Mouse (Mus musculus): ENCODE results near the gene Clstn3. TPM values are rescaled to one million over a fixed set of nuclear protein-coding genes. Genes with fewer than 3 reads are reported as not detected.
"Not testable (repeated sequence)": the region's sequence is repeated elsewhere in the genome, so short reads cannot be mapped to it uniquely, and the experiment has no call there.

Gene Clstn3
- total and polyA plus RNA-seq, 2 experiments from 2014 or later = 184 to 338 TPM

DNA sequence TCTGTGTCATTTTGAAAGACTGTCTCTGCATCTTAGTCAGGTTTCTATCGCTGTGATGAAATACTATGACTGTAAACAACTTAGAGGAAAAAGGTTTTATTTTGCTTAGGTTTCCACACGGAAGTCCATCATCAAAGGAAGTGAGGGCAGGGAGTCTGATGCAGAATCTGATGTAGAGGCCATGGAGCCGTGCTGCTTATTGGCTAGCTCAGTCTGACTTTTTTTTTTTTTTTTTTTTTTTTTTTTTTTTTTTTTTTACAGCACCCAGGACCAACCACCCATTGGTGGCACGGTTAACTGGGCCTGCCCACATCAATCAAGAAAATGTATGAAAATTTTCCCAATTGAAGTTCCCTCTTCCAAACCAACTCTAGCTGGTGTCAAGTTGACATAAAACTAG, 24.4 kb upstream of the Clstn3 start:
- H3K4me1 ChIP-seq (ENCODE audit: insufficient read depth, low read length) = no peaks in the 10 kb centered on the region
- no peak for ATAC-seq
- no peak for DNase-seq (ENCODE audit: low spot score)
- no peak overlapping the region for H3K4me2 ChIP-seq (ENCODE audit: low read depth, low read length)
- no peaks in the 10 kb centered on the region for H3K36me3 ChIP-seq (ENCODE audit: insufficient read depth, low read length)
- H3K9ac ChIP-seq (replicated peaks; ENCODE audit: low read length) = no peak overlapping the region
- H3K27me3 ChIP-seq (ENCODE audit: insufficient read depth, low read length) = no peaks in the 10 kb centered on the region
- no peak for TF ChIP-seq CTCF (IDR thresholded peaks at IDR 0.05; ENCODE audit: low read depth)
- H3K27ac ChIP-seq = no peak overlapping the region
- no peak overlapping the region for H3K4me3 ChIP-seq (ENCODE audit: low read length)
- H3K9me3 ChIP-seq (ENCODE audit: low read length) = no peaks in the 10 kb centered on the region
- WGBS = 80% methylated on average over 4 of the region's 4 CpGs

DNA sequence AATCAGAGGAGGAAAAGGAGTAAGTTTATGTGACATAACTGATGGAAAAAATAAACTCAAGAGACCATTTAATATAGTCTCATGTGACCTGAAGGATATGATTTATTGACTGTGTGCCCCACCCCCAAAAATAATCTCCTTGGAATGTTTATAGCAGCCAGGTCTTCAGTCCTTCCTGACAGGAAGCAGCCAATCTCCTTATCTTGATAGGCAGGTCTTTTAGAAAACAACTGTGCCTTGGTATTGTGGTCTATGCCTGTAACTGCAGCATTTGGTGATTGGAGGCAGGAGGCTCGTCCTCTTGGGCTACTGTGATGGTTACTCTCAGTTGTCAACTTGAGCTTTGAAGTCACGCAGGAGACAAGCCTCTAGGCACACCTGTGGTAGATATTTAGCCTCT, 22.9 kb upstream of the Clstn3 start:
- Histone ChIP-seq H3K4me2 (ENCODE audit: low read depth, low read length) (no peak overlapping the region), H3K9me3 (ENCODE audit: low read length) (no peaks in the 10 kb centered on the region), H3K9ac (replicated peaks; ENCODE audit: low read length) (no peak overlapping the region), H3K27me3 (ENCODE audit: insufficient read depth, low read length) (no peaks in the 10 kb centered on the region), H3K4me3 (ENCODE audit: low read length) (no peak overlapping the region), H3K36me3 (ENCODE audit: insufficient read depth, low read length) (no peaks in the 10 kb centered on the region), H3K27ac (no peak overlapping the region), H3K4me1 (ENCODE audit: insufficient read depth, low read length) (no peaks in the 10 kb centered on the region)
- WGBS = 54% methylated on average over 2 of the region's 2 CpGs
- peak; percentile 6; the same call in 1 of the 2 replicates for TF ChIP-seq CTCF (IDR thresholded peaks at IDR 0.05; ENCODE audit: low read depth)
- DNase-seq (ENCODE audit: low spot score) = no peak
- no peak for ATAC-seq

DNA sequence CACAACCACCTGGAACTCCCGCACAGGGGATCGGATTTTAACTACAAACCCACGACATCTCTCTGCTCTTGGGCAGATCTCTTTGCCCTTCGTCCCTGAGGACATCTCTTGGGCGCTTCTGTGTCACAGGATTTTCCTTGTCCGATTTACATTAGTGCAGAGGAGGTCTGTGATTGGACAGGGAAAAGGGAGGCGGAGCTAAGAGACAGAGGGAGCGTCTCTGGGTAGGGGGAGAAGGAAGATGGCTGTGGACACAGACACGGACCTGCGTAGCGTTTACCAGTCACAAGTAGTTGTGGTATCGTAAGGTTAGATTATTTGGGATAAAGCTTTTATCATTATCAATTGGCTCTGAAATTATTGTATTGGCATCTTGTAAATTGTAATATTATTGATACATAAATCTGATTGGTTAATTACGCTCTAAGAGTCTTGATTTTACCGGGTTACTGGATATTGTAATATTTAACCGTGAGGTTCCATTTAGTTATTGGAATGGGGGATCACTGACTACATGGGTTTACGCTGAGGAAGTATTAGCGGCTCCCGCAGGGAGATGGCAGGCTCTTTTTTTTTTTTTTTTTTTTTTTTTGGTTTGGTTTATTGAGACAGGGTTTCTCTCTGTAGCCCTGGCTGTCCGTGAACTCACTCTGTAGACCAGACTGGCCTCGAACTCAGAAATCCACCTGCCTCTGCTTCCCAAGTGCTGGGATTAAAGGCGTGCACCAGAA, 21.0 kb upstream of the Clstn3 start:
- no peaks in the 10 kb centered on the region for H3K27me3 ChIP-seq (ENCODE audit: insufficient read depth, low read length)
- no peaks in the 10 kb centered on the region for H3K4me1 ChIP-seq (ENCODE audit: insufficient read depth, low read length)
- peak overlapping the region; percentile 41 for H3K4me2 ChIP-seq (ENCODE audit: low read depth, low read length)
- H3K36me3 ChIP-seq (ENCODE audit: insufficient read depth, low read length) = no peaks in the 10 kb centered on the region
- H3K27ac ChIP-seq = no peak overlapping the region
- peak; percentile 73 for DNase-seq (ENCODE audit: low spot score)
- no peak overlapping the region for H3K9ac ChIP-seq (replicated peaks; ENCODE audit: low read length)
- H3K4me3 ChIP-seq (ENCODE audit: low read length) = peak overlapping the region; percentile 26
- no peaks in the 10 kb centered on the region for H3K9me3 ChIP-seq (ENCODE audit: low read length)
- no peak for TF ChIP-seq CTCF (IDR thresholded peaks at IDR 0.05; ENCODE audit: low read depth)
- 29% methylated on average over 21 of the region's 21 CpGs for WGBS
- ATAC-seq = peak; percentile 93

DNA sequence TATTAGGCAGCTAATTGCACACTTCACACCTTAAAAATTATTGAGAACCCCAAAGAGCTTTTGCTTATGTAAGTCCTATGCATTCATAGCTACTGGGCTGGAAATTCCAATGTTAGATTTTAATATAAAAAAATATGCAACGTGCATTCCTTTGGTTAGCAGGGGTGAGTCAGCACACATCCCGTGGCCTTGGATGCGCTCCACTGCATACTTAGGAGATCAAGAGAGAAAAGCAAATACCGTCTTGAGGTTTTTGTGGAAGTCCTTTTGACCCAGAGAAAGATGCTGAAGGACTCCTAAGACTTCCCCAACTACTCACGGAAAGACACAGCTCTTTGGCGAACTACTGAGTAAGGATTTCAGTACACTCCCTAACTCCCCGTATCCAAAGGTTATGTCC, 20.3 kb upstream of the Clstn3 start:
- Histone ChIP-seq H3K4me2 (ENCODE audit: low read depth, low read length) (no peak overlapping the region), H3K27me3 (ENCODE audit: insufficient read depth, low read length) (no peaks in the 10 kb centered on the region), H3K36me3 (ENCODE audit: insufficient read depth, low read length) (no peaks in the 10 kb centered on the region), H3K4me1 (ENCODE audit: insufficient read depth, low read length) (no peaks in the 10 kb centered on the region), H3K9ac (replicated peaks; ENCODE audit: low read length) (no peak overlapping the region), H3K4me3 (ENCODE audit: low read length) (no peak overlapping the region), H3K9me3 (ENCODE audit: low read length) (no peaks in the 10 kb centered on the region), H3K27ac (no peak overlapping the region)
- TF ChIP-seq CTCF (IDR thresholded peaks at IDR 0.05; ENCODE audit: low read depth) = no peak
- WGBS = 84% methylated on average over 7 of the region's 7 CpGs
- DNase-seq (ENCODE audit: low spot score) = no peak
- no peak for ATAC-seq

DNA sequence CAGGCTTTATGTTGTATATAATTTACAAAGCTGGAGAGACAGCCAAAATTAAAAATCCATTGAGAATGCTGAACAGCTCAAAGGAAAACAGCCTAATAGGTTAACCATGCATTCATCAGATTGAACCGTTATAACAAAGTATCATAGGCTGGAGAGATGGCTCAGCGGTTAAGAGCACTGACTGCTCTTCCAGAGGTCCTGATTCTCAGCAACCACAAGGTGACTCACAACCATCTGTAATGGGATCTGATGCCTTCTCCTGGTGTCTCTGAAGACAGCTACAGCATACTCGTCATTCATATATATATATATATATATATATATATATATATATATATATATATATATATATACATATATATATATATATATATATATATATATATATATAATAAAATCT, 19.2 kb upstream of the Clstn3 start:
- 80% methylated on average over 3 of the region's 3 CpGs for WGBS
- H3K27me3 ChIP-seq (ENCODE audit: insufficient read depth, low read length); DNase-seq (ENCODE audit: low spot score); ATAC-seq; H3K9me3 ChIP-seq (ENCODE audit: low read length); H3K9ac ChIP-seq (replicated peaks; ENCODE audit: low read length); H3K4me1 ChIP-seq (ENCODE audit: insufficient read depth, low read length); H3K36me3 ChIP-seq (ENCODE audit: insufficient read depth, low read length); H3K27ac ChIP-seq; H3K4me3 ChIP-seq (ENCODE audit: low read length); H3K4me2 ChIP-seq (ENCODE audit: low read depth, low read length): not testable (repeated sequence)

DNA sequence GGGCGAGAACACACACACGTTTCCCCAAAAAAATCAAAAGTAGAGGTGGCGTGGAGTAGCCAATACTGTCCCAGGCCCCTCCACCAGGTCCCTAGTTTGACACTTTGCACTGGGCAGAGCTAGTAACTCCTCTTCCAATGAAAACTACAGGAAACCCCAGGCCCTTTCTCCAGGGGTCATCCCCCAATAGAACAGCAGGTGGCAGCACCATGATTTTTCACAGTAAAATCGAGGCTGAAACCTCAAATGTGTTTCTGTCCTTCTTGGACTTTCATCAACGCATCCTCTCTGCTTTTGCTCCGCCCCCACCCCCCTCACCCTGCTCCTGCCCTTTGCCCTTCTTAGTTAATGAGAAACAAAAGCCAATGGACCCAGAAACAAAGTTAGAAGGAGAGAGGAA, 17.0 kb upstream of the Clstn3 start:
- no peak overlapping the region for H3K4me2 ChIP-seq (ENCODE audit: low read depth, low read length)
- H3K36me3 ChIP-seq (ENCODE audit: insufficient read depth, low read length) = no peaks in the 10 kb centered on the region
- H3K4me3 ChIP-seq (ENCODE audit: low read length) = no peak overlapping the region
- no peaks in the 10 kb centered on the region for H3K9me3 ChIP-seq (ENCODE audit: low read length)
- DNase-seq (ENCODE audit: low spot score) (peak; percentile 69), ATAC-seq (0 out of 2 replicates have a peak, but pooled peaks have one; percentile 36)
- no peak overlapping the region for H3K27ac ChIP-seq
- no peak overlapping the region for H3K9ac ChIP-seq (replicated peaks; ENCODE audit: low read length)
- TF ChIP-seq CTCF (IDR thresholded peaks at IDR 0.05; ENCODE audit: low read depth) = peak; percentile 70
- H3K4me1 ChIP-seq (ENCODE audit: insufficient read depth, low read length) = no peaks in the 10 kb centered on the region
- no peaks in the 10 kb centered on the region for H3K27me3 ChIP-seq (ENCODE audit: insufficient read depth, low read length)
- WGBS = 31% methylated on average over 6 of the region's 6 CpGs

DNA sequence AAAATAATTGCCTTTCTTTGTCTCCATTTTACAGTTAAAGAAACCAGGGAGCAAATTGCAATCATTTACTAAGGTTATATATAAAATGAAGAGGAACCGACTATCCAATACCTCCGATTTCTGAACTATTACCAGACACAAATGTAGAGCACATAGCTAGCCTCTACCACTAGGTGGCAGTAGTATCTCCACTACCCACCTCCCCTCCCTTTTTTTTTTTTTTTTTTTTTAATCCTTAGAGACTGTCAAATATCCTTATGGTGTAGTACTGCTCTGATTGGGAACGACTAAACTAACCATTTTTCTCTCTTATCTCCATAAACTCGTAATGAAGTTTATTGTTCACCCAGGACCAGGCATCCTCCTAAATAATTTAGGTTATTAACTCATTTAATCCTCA, 15.7 kb upstream of the Clstn3 start:
- Histone ChIP-seq H3K4me3 (ENCODE audit: low read length) (no peak overlapping the region), H3K27ac (no peak overlapping the region), H3K36me3 (ENCODE audit: insufficient read depth, low read length) (no peaks in the 10 kb centered on the region), H3K4me2 (ENCODE audit: low read depth, low read length) (no peak overlapping the region), H3K4me1 (ENCODE audit: insufficient read depth, low read length) (no peaks in the 10 kb centered on the region), H3K9ac (replicated peaks; ENCODE audit: low read length) (no peak overlapping the region), H3K27me3 (ENCODE audit: insufficient read depth, low read length) (no peaks in the 10 kb centered on the region), H3K9me3 (ENCODE audit: low read length) (no peaks in the 10 kb centered on the region)
- TF ChIP-seq CTCF (IDR thresholded peaks at IDR 0.05; ENCODE audit: low read depth) = peak; percentile 77
- DNase-seq (ENCODE audit: low spot score) (peak; percentile 81), ATAC-seq (0 out of 2 replicates have a peak, but pooled peaks have one; percentile 15)
- 50% methylated on average over 4 of the region's 4 CpGs for WGBS
